Mouse (Mus musculus) right cerebral cortex, postnatal 10 days (tissue): ENCODE results near the gene Ppp1r2.

Source experiments
- DNase-seq, 2 experiments: peaks; one replicate each; pipeline ENCODE4 v3.0.0; 2021; ENCODE audit warnings: low spot score in 2 of 2

Gene Ppp1r2

GRCm38 (mm10) chr16:31290281-31290680 lies 15.2 kb upstream of the Ppp1r2 start:
- DNase-seq: peak; percentile 88 to 92

- peak in 1 of 2 experiments; percentile 63 for DNase-seq
Measured at GRCm38 (mm10) chr16:31287712-31288111, 12.6 kb upstream of the Ppp1r2 start.

DNA sequence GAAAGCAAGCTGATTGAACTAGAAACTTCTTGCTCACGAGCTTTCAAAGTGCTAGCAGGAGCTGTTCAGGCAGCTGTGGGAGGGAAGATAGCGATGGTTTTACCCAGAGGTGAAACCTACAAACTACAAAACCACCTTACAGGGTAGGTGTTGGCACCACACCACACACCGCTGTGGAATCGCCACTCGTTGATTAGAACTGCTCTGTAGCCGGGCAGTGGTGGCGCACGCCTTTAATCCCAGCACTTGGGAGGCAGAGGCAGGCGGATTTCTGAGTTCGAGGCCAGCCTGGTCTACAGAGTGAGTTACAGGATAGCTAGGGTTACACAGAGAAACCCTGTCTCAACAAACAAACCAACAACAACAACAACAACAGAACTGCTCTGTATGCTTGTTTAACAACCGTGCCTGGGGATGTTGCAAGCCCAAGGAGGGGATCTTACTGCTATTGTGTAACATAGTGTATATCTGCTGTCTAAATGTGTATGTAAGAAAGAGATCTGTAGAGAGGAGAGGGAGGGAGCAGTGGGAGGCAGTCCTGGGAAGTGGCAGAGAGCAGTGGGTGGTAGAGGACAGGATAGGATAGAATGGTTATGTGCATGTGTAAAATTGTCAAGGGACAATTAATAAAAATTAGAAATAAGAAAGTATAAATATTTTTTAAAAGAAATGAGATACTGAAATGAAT lies 11.9 kb upstream of the Ppp1r2 start:
- DNase-seq: no peak

DNA sequence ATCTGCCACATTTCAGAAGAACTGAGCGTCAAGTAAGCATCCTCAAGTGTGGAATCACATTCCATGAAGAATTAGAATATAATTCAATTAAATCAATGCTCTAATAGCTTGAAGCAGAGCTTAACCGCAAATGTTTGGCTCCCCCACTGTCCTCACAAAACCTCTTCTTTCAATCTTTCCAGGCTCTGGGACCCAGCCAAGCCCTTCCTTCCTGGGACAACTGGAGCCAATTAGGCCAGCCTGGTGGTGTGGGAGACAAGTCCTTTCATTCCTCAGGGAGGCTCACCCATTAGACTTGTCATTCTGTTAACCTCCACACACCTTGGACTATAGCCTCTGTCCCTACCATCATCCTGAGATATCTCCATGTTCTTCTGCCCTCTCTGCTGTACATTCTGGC lies 6.9 kb upstream of the Ppp1r2 start:
- peak; percentile 57 to 64 for DNase-seq

- no peak for DNase-seq
Measured at GRCm38 (mm10) chr16:31280176-31280575, 5.1 kb upstream of the Ppp1r2 start.

- DNase-seq: no peak
Measured at GRCm38 (mm10) chr16:31278581-31278980, 3.5 kb upstream of the Ppp1r2 start.

GRCm38 (mm10) chr16:31278081-31278480 lies 3.0 kb upstream of the Ppp1r2 start:
- no peak for DNase-seq

GRCm38 (mm10) chr16:31276962-31277361 lies 1.9 kb upstream of the Ppp1r2 start:
- no peak for DNase-seq

DNA sequence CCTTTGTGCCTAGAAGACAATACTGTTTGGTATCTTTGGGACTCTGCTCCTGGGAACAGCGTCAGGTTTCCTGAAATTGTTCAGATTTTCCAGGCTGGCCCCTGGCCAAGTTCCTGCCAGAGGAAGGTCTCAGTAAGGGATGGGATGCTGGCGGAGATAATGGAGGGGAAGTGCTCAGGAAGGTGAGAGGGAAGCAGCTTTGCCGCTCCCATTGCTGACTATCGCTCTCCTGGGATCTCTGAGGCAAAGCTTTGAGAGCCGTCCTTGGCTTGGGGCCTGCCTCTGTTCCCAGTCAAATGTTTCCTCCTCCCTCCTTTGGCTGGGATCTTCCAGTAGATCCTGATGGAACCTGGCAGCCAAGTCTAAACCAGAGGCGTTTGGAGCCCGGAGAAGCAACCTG lies 1.5 kb upstream of the Ppp1r2 start:
- DNase-seq: peak; percentile 49 to 53

DNA sequence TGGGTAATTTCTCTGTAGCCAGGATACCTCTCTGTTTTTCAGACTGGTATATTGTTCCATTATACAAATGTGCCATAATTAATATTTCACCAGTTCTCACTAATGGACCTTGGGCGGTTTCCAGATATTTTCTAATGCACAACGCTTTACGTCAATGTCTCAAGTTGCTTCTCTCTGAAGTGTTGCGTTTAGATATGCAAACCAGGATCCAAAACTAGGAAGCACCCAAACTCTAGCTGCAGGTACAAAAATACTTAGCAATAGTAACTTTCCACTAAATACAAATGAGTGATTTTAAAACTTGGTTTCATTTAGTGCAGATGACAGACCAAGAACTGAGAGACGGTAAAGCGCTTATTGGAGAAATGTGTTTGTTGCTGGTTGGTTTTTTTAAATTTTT lies 993 bp downstream of the Ppp1r2 start:
- DNase-seq: no peak

- DNase-seq: no peak
Measured at GRCm38 (mm10) chr16:31266692-31267091, 8.4 kb downstream of the Ppp1r2 start.

GRCm38 (mm10) chr16:31256151-31256550 lies 18.9 kb downstream of the Ppp1r2 start:
- DNase-seq: no peak

- no peak for DNase-seq
Measured at GRCm38 (mm10) chr16:31255685-31256084, 19.4 kb downstream of the Ppp1r2 start.

DNA sequence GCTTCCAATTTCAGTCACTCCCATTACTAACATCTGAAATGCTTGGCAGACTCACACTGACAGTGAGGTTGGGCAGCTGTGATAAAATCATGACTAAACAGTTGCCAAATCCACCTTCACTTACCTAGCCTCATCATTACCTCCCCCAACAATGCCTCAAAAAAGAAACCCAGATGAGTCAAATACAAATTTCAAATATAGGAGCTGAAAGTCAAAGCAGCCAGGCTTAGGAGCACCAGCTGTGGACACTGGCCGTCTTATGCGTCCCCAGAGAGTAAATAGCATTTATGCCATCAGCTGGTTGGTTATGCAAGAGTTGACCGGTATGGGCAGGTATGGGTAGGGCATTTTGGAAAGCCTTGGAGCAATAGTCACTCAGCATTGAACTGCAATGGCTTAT lies 25.7 kb downstream of the Ppp1r2 start:
- DNase-seq: no peak

GRCm38 (mm10) chr16:31248717-31249116 lies 26.4 kb downstream of the Ppp1r2 start:
- DNase-seq: peak in 1 of 2 experiments; percentile 43

DNA sequence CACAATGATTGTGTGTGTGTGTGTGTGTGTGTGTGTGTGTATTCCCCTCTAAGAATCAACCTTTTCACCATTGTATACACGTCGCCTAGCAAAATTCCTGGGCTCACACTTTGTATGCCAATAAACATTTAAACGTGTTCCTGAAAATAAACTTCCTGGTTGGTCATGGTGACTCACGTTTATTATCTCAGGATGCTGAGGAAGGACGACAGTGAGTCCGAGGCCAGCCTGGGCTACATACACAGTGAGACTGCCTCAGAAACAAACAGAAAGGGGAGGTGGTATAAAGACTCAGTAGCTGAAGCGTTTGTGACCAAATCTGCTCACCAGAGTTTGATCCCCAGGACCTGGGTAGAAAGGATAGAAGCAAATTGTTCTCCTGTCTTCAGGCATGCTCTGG lies 27.6 kb downstream of the Ppp1r2 start:
- no peak for DNase-seq

DNA sequence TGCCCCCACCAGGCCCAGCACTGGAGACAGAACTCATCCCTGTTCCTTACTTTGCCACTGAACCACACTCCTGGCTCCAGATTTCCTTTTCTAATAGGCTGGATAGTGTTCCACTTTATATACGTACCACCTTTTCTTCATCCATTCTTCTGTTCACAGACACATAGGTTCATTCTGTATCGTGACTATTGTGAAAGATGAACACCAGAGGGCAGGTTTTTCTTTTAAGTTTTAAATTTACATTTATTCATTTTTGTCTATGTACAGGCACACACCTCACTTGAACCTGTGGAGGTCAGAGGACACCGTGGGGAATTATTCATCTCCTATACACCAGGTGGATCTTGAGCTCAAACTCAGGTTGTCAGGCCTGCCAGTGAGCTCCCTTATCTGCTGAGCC lies 31.0 kb downstream of the Ppp1r2 start:
- DNase-seq: no peak

DNA sequence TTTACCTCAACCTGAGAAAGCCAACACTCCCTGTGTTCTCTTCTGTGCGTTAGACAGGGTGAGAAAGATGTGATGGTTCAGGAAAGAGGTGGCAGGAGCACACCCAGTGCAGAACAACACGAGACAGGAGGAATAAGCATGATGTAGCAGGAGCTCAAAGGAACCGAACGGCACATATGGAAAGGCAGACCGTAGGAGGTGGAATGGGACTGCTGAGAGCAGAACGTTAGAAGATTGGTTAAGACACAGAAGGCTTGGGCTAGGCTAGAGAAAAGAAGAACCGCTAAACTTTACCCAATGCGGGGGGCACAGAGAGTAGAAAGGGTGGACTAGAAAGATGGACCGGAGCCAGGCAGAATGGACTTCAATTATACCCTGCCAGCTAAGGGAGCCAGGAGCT lies 33.6 kb downstream of the Ppp1r2 start:
- DNase-seq: no peak

GRCm38 (mm10) chr16:31240569-31240968 lies 34.5 kb downstream of the Ppp1r2 start:
- DNase-seq: no peak

GRCm38 (mm10) chr16:31238281-31238680 lies 36.8 kb downstream of the Ppp1r2 start:
- DNase-seq: no peak

GRCm38 (mm10) chr16:31235457-31236310 lies 39.4 kb downstream of the Ppp1r2 start:
- no peak for DNase-seq

GRCm38 (mm10) chr16:31234808-31235456 lies 40.1 kb downstream of the Ppp1r2 start:
- DNase-seq: peak in 1 of 2 experiments; percentile 20

GRCm38 (mm10) chr16:31234356-31234755 lies 40.7 kb downstream of the Ppp1r2 start:
- DNase-seq: no peak
